Mouse (Mus musculus) testis, adult 2 months (tissue): ENCODE data around the gene Rmi2.

Source experiments
- CTCF ChIP-seq: fragments of 200-500 bp; IDR thresholded peaks from 2 replicates; pipeline ENCODE4 v1.5.1; 2012; ENCODE audit warnings: low read depth, mild to moderate bottlenecking, inconsistent platforms, low read length, moderate library complexity; ENCODE audit not compliant: control insufficient read depth, insufficient read depth, insufficient replicate concordance
- POLR2A ChIP-seq: fragments of 200-500 bp; IDR thresholded peaks from 2 replicates; pipeline ENCODE4 v1.6.1; 2012; ENCODE audit warnings: low read depth, mild to moderate bottlenecking, inconsistent platforms, low read length, moderate library complexity; ENCODE audit not compliant: control insufficient read depth

GRCm38 (mm10) chr16:10844319-10844670, 9.4 kb downstream of the Rmi2 start:
- TF ChIP-seq POLR2A (no peak), CTCF (no peak)
